Mouse (Mus musculus): ENCODE measurements at regions not wholly inside any gene's neighbourhood (a gene's known extent, or its start where the extent isn't known, plus 50 kb on each side); places are given as distances from the start of the nearest gene placed in this dataset.

- TF ChIP-seq NANOG (IDR thresholded peaks at IDR 0.05; ENCODE audit: borderline replicate concordance, low read length) (no peak), CTCF (conservative IDR thresholded peaks at IDR 0.05; ENCODE audit: low read length) (peak; percentile 78)
Measured at GRCm38 (mm10) chr1:184395215-184395614, 337.2 kb downstream of the Hlx start.
